In the genomic region with DNA sequence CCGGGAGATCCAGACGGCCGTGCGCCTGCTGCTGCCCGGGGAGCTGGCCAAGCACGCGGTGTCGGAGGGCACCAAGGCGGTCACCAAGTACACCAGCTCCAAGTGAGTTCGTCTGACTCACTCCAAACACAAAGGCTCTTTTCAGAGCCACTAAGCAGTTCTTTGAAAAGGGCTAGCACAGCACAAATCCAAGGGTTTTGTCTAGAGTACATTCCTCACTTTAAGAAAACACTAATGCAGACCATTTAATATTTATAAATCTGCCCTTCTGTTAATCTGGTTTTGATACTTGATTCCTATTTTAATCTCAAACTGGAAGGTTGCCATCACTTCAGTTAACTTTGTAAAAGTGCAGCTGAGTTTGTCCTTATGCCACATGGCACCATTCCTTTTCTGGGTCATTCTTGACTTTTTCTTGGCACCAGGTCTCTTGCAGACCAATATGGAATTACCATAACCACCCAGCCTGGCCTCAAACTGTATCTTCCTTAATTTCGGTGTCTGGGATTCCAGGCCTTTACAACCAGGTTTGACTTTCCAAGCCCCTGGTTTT, we compare ENCODE assay signal across 8 mouse cellular contexts. TPM values are rescaled to one million over a fixed set of nuclear protein-coding genes. Genes with fewer than 3 reads are reported as not detected.
DNase-seq lines count a peak whose midpoint lies in the region; ATAC-seq and TF ChIP-seq lines count a peak whose summit lies in the region.

No protein-coding gene starts in this region.

- peak; percentile 8 for ATAC-seq in lung, embryonic 16.5 days (ENCODE audit: low read depth)
- peak; percentile 68 for ATAC-seq in hindbrain, postnatal 0 days
- peak; percentile 69 for ATAC-seq in midbrain, postnatal 0 days (ENCODE audit: low FRiP score)
- no peak for ATAC-seq in cerebellum, adult (ENCODE audit: insufficient number of reproducible peaks, low FRiP score, low TSS enrichment)

- no peak for TF ChIP-seq CTCF in lung, adult 2 months (IDR thresholded peaks at IDR 0.05; ENCODE audit: insufficient read depth, low read length)
- TF ChIP-seq CTCF in hindbrain, postnatal 0 days (IDR thresholded peaks at IDR 0.05; ENCODE audit: low read depth): no peak
- no peak for TF ChIP-seq CTCF in midbrain, postnatal 0 days (IDR thresholded peaks at IDR 0.05)

- no peak for TF ChIP-seq POLR2A in lung, adult 2 months (IDR thresholded peaks at IDR 0.05; ENCODE audit: borderline replicate concordance, extremely low read depth, low read depth, low read length)

- WGBS in lung, embryonic 16.5 days: 3% methylated on average over 11 of the region's 11 CpGs
- 5% methylated on average over 11 of the region's 11 CpGs for WGBS in lung, adult 2 months
- WGBS in hindbrain, postnatal 0 days: 2% methylated on average over 11 of the region's 11 CpGs
- WGBS in midbrain, postnatal 0 days: 2% methylated on average over 10 of the region's 11 CpGs

- H3K4me1 ChIP-seq in lung, embryonic 16.5 days (replicated peaks; ENCODE audit: control insufficient read depth, insufficient read depth, low read length): peaks cover 24% of the 10 kb centered on the region
- H3K4me1 ChIP-seq in lung, adult 2 months (ENCODE audit: control insufficient read depth, insufficient read depth, low read length): peaks cover 7% of the 10 kb centered on the region
- peaks cover 9% of the 10 kb centered on the region; the same call in 1 of the 2 replicates for H3K4me1 ChIP-seq in hindbrain, postnatal 0 days (ENCODE audit: insufficient read depth, low read length)
- no peaks in the 10 kb centered on the region; the same call in 1 of the 2 replicates for H3K4me1 ChIP-seq in midbrain, postnatal 0 days (ENCODE audit: insufficient read depth, low read length)

- H3K4me3 ChIP-seq in lung, embryonic 16.5 days (ENCODE audit: low read length): peak overlapping the region; percentile 36
- no peak overlapping the region for H3K4me3 ChIP-seq in lung, adult 2 months (replicated peaks; ENCODE audit: extremely low read depth, low read depth, low read length)
- peak overlapping the region; percentile 39 for H3K4me3 ChIP-seq in hindbrain, postnatal 0 days (ENCODE audit: low read length)
- peak overlapping the region; percentile 39 for H3K4me3 ChIP-seq in midbrain, postnatal 0 days (ENCODE audit: low read depth, low read length)

- DNase-seq in lung, adult 2 months: no peak
- DNase-seq in embryo, embryonic 10 days (ENCODE audit: low spot score): peak; percentile 75
- peak; percentile 56 for DNase-seq in hindbrain, postnatal 0 days (ENCODE audit: low spot score)
- DNase-seq in midbrain, postnatal 0 days (ENCODE audit: low spot score): peak; percentile 51
- DNase-seq in right cerebral cortex, postnatal 25 days: no peak
- DNase-seq in urinary bladder, adult 2 months (ENCODE audit: low spot score): no peak

- no peaks in the 10 kb centered on the region for H3K36me3 ChIP-seq in lung, embryonic 16.5 days (ENCODE audit: control insufficient read depth, insufficient read depth, low read length)
- H3K36me3 ChIP-seq in hindbrain, postnatal 0 days (ENCODE audit: insufficient read depth, low read length): no peaks in the 10 kb centered on the region
- no peaks in the 10 kb centered on the region for H3K36me3 ChIP-seq in midbrain, postnatal 0 days (ENCODE audit: insufficient read depth, low read length)

- peak overlapping the region; percentile 57 for H3K4me2 ChIP-seq in lung, embryonic 16.5 days (ENCODE audit: low read depth, low read length)
- H3K4me2 ChIP-seq in hindbrain, postnatal 0 days (ENCODE audit: low read depth, low read length): peak overlapping the region; percentile 59
- H3K4me2 ChIP-seq in midbrain, postnatal 0 days (ENCODE audit: low read depth, low read length, poor library complexity, severe bottlenecking): peak overlapping the region; percentile 50

- H3K9me3 ChIP-seq in lung, embryonic 16.5 days (ENCODE audit: control insufficient read depth, low read length): no peaks in the 10 kb centered on the region
- no peaks in the 10 kb centered on the region for H3K9me3 ChIP-seq in hindbrain, postnatal 0 days (ENCODE audit: low read length)
- H3K9me3 ChIP-seq in midbrain, postnatal 0 days (ENCODE audit: low read length): no peaks in the 10 kb centered on the region

- no peaks in the 10 kb centered on the region for H3K27me3 ChIP-seq in lung, embryonic 16.5 days (ENCODE audit: control insufficient read depth, insufficient read depth, low read depth, low read length)
- H3K27me3 ChIP-seq in hindbrain, postnatal 0 days (ENCODE audit: insufficient read depth, low read length): no peaks in the 10 kb centered on the region
- no peaks in the 10 kb centered on the region for H3K27me3 ChIP-seq in midbrain, postnatal 0 days (ENCODE audit: insufficient read depth, low read length)

- H3K27ac ChIP-seq in lung, embryonic 16.5 days (ENCODE audit: low read length): peak overlapping the region; percentile 93
- peak overlapping the region; percentile 88 for H3K27ac ChIP-seq in hindbrain, postnatal 0 days
- H3K27ac ChIP-seq in midbrain, postnatal 0 days (ENCODE audit: low read depth, low read length): no peak overlapping the region

- H3K9ac ChIP-seq in lung, embryonic 16.5 days (ENCODE audit: low read length): peak overlapping the region; percentile 61
- H3K9ac ChIP-seq in hindbrain, postnatal 0 days (replicated peaks; ENCODE audit: low read length): 0 out of 2 replicates have a peak overlapping the region, but pooled peaks have one; percentile 5
- no peak overlapping the region for H3K9ac ChIP-seq in midbrain, postnatal 0 days (replicated peaks; ENCODE audit: low read length, poor library complexity, severe bottlenecking)

RNA-seq across cellular contexts. Expression of a gene that starts 0.6 kb away (rescaled TPM):
- polyA plus RNA-seq in lung, embryonic 16.5 days (2015; fragmentation: Nextera tagmentation; extraction: Ambion mirVana): 4.9 and 5.8 TPM in 2 replicates
- polyA plus RNA-seq in lung, adult 2 months (2012; rRNA removed): 0.70 TPM in 1 of 2 replicates, not detected in the other
- 1,597 and 1,943 TPM in 2 replicates for total RNA-seq in hindbrain, postnatal 0 days (2014; rRNA removed)
- 1.3 and 1.7 TPM in 2 replicates for polyA plus RNA-seq in hindbrain, postnatal 0 days (2015; fragmentation: Nextera tagmentation; extraction: Ambion mirVana)
- 201 and 468 TPM in 2 replicates for total RNA-seq in midbrain, postnatal 0 days (2014; rRNA removed)
- 0.39 and 0.51 TPM in 2 replicates for polyA plus RNA-seq in midbrain, postnatal 0 days (2015; fragmentation: Nextera tagmentation; extraction: Ambion mirVana)
- polyA plus RNA-seq in urinary bladder, adult 2 months (2012; rRNA removed): 0.25 TPM in 1 of 2 replicates, not detected in the other

RNA-seq across cellular contexts. Expression of a gene that starts 5.0 kb away (rescaled TPM):
- polyA plus RNA-seq in lung, embryonic 16.5 days (2015; fragmentation: Nextera tagmentation; extraction: Ambion mirVana): 13.5 and 20.4 TPM in 2 replicates
- 8.2 and 8.6 TPM in 2 replicates for polyA plus RNA-seq in lung, adult 2 months (2012; rRNA removed)
- total RNA-seq in hindbrain, postnatal 0 days (2014; rRNA removed): 1,004 and 1,140 TPM in 2 replicates
- 1.9 and 6.2 TPM in 2 replicates for polyA plus RNA-seq in hindbrain, postnatal 0 days (2015; fragmentation: Nextera tagmentation; extraction: Ambion mirVana)
- 258 and 532 TPM in 2 replicates for total RNA-seq in midbrain, postnatal 0 days (2014; rRNA removed)
- 2.0 TPM in 1 of 2 replicates, not detected in the other for polyA plus RNA-seq in midbrain, postnatal 0 days (2015; fragmentation: Nextera tagmentation; extraction: Ambion mirVana)
- not detected in 2 replicates for polyA plus RNA-seq in urinary bladder, adult 2 months (2012; rRNA removed)

RNA-seq across cellular contexts. Expression of a gene that starts 6.2 kb away (rescaled TPM):
- polyA plus RNA-seq in lung, embryonic 16.5 days (2015; fragmentation: Nextera tagmentation; extraction: Ambion mirVana): 33.0 and 45.8 TPM in 2 replicates
- 5.8 and 6.7 TPM in 2 replicates for polyA plus RNA-seq in lung, adult 2 months (2012; rRNA removed)
- total RNA-seq in hindbrain, postnatal 0 days (2014; rRNA removed): 934 and 1,282 TPM in 2 replicates
- polyA plus RNA-seq in hindbrain, postnatal 0 days (2015; fragmentation: Nextera tagmentation; extraction: Ambion mirVana): 4.5 and 5.8 TPM in 2 replicates
- 253 and 398 TPM in 2 replicates for total RNA-seq in midbrain, postnatal 0 days (2014; rRNA removed)
- polyA plus RNA-seq in midbrain, postnatal 0 days (2015; fragmentation: Nextera tagmentation; extraction: Ambion mirVana): 3.2 and 3.5 TPM in 2 replicates
- not detected in 2 replicates for polyA plus RNA-seq in urinary bladder, adult 2 months (2012; rRNA removed)

RNA-seq across cellular contexts. Expression of a gene that starts 6.5 kb away (rescaled TPM):
- 3.4 and 4.5 TPM in 2 replicates for polyA plus RNA-seq in lung, embryonic 16.5 days (2015; fragmentation: Nextera tagmentation; extraction: Ambion mirVana)
- 0.72 and 1.6 TPM in 2 replicates for polyA plus RNA-seq in lung, adult 2 months (2012; rRNA removed)
- 541 and 615 TPM in 2 replicates for total RNA-seq in hindbrain, postnatal 0 days (2014; rRNA removed)
- 1.2 TPM in 1 of 2 replicates, not detected in the other for polyA plus RNA-seq in hindbrain, postnatal 0 days (2015; fragmentation: Nextera tagmentation; extraction: Ambion mirVana)
- total RNA-seq in midbrain, postnatal 0 days (2014; rRNA removed): 87.0 and 175 TPM in 2 replicates
- not detected in 2 replicates for polyA plus RNA-seq in midbrain, postnatal 0 days (2015; fragmentation: Nextera tagmentation; extraction: Ambion mirVana)
- polyA plus RNA-seq in urinary bladder, adult 2 months (2012; rRNA removed): 0.91 TPM in 1 of 2 replicates, not detected in the other

RNA-seq across cellular contexts. Expression of a gene that starts 12.4 kb away (rescaled TPM):
- polyA plus RNA-seq in lung, embryonic 16.5 days (2015; fragmentation: Nextera tagmentation; extraction: Ambion mirVana): 1.3 and 1.4 TPM in 2 replicates
- polyA plus RNA-seq in lung, adult 2 months (2012; rRNA removed): 1.3 and 1.4 TPM in 2 replicates
- total RNA-seq in hindbrain, postnatal 0 days (2014; rRNA removed): 1,214 and 1,310 TPM in 2 replicates
- not detected in 2 replicates for polyA plus RNA-seq in hindbrain, postnatal 0 days (2015; fragmentation: Nextera tagmentation; extraction: Ambion mirVana)
- 304 and 479 TPM in 2 replicates for total RNA-seq in midbrain, postnatal 0 days (2014; rRNA removed)
- polyA plus RNA-seq in midbrain, postnatal 0 days (2015; fragmentation: Nextera tagmentation; extraction: Ambion mirVana): 0.32 TPM in 1 of 2 replicates, not detected in the other
- polyA plus RNA-seq in urinary bladder, adult 2 months (2012; rRNA removed): 1.2 and 1.7 TPM in 2 replicates

Comparison
In these comparisons a context has a peak if more than half of its experiments do, and no peak if none do; other contexts are left out.
1. DNase-seq: peak in embryo, embryonic 10 days (single experiment), hindbrain, postnatal 0 days (single experiment) and midbrain, postnatal 0 days (single experiment); none in lung, adult 2 months (single experiment), right cerebral cortex, postnatal 25 days (single experiment) and urinary bladder, adult 2 months (single experiment).
2. Peak in every context shown above with its lines, with median percentiles within 50 percentile points of each other: H3K4me2 ChIP-seq.